Mouse (Mus musculus): ENCODE measurements at regions not wholly inside any gene's neighbourhood (a gene's known extent, or its start where the extent isn't known, plus 50 kb on each side); places are given as distances from the start of the nearest gene placed in this dataset.

DNA sequence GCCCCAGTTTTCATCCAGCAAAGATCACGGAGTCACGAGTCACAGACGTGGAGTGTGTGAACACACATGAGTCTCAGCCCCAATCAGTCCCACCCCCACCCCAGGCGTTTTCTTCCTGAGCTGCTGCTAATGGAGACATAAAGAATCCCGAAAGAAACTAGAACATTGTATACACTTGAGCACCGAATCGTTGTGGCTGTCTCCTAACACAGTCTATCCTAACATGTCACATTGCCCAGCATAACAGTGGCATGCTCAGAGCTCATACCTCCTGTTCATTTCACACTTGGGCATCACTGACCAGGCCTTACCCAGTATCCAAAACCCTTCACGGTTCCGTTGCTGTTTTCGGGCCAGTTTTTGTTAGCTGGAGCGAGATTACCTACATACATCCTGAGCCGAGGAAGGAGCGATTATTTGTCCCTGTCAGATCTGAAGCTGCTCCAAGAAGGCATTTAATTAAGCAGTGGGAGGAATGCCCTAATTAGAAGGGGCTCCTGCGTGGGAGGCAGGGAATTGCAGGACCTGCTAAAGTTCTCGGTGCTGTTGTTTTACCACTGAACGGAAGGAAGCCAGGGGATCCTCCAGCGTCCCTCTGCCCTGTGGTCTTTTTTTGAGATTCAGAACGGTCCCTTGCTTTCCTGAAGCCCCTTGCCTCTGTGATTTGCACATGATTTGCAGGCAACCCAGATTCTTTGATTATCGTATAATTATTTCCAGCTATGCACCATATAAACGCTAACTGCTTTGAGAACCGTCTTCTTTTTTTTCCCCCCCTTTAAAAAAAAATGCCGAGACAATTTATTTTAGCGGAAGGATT is 53.4 kb upstream of the Nap1l1 start:
- no peak for DNase-seq (ENCODE audit: low spot score in 2 of 2)

DNA sequence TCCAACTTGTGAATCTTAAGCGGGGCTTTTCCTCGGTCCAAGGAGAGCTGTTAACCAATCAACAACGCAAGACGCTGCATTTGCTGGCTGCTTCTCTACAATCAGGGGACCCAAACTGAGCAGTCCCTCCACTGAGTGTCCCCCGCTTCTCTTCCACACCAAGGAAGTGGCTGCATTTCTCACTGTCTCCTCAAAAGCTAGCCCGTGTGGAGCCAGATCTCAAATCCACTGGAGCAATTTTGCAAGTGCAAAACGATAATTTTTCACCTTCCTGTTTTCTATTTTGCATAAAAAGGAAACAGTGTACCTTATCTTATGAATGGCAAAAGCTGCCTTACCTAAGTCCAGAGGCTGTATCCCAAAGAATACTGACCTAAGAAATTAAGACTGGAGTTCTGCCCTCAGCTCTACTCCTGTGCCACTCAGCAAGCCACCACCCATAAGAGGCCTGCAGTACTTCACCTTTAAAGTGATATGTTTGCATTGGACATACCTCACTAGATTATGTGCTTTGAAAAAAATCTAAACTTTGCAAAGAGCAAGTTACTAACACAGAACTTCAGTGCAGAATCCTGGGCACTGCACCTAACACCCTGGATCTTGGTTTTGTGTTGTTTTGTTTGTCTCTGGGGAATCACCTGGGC is 52.7 kb upstream of the Nap1l1 start:
- no peak for DNase-seq (ENCODE audit: low spot score in 2 of 2)

DNA sequence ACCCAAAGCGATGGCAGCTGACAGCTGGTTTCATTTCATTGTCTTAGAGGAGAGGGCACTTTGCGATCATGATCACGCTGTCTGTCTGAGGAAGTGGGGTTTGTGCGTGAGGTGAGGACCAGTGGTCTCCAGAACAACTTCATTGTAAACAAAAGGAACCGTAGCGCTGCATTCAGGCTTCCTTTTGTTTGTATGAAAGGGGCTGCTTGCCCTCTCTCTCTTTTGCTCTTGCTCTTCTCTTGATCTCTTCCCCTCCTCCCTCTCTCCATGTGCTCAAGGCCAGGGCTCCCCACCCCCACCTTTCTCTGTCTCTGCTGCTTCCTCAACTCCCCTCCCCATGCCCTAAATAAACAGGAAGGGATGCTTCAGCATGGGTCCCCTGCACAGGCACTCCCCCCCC is 51.0 kb upstream of the Nap1l1 start:
- DNase-seq (ENCODE audit: low spot score in 2 of 2), result no peak

DNA sequence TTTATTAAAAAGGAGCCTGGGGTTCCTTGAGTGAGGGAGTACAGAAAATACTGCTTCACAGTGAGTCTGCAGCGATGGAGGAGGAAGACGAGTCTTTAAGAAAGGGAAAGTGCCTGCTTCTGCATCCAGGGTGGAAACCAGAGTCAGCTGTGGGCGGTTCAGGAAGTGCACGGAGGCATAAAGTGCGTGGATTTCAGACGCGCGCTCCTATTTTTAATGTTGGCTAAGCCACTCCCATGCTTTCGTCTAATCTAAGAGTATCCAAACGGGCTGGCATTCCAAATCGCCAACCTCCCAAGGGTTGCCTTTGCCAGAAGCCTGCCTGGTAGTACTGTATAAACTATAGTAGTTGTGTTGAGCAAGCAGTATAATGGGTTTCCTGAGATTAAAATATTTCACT is 50.4 kb upstream of the Nap1l1 start:
- DNase-seq (ENCODE audit: low spot score in 2 of 2), result peak; percentile 37 to 41

Data from spleen, postnatal 36 days (tissue).